Mouse (Mus musculus): ENCODE data around the gene Gm4763.

DNA sequence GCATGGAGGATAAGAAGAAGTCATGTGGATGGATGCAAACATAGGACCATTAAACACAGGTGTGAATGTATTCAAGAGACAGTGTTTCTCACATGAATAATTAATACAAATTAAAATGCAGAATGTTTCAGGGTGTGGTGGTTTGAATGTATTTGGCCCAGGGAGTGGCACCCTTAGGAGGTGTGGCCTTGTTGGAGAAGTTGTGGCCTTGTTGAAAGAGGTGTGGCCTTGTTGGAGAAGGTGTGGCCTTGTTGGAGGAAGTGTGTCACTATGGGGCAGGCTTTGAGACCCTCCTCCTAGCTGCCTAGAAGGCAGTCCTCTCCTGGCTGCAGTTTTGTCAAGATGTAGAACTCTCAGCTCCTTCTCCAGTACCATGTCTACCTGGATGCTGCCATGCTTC is 44.7 kb upstream of the Gm4763 start:
- TF ChIP-seq CTCF (IDR thresholded peaks at IDR 0.05; ENCODE audit: borderline replicate concordance, insufficient read depth, low read length) (no peak), POLR2A (IDR thresholded peaks at IDR 0.05; ENCODE audit: low read depth, low read length) (no peak)
